Mouse (Mus musculus): Measurements from ENCODE around the gene Tbx10.

Gene Tbx10

DNA sequence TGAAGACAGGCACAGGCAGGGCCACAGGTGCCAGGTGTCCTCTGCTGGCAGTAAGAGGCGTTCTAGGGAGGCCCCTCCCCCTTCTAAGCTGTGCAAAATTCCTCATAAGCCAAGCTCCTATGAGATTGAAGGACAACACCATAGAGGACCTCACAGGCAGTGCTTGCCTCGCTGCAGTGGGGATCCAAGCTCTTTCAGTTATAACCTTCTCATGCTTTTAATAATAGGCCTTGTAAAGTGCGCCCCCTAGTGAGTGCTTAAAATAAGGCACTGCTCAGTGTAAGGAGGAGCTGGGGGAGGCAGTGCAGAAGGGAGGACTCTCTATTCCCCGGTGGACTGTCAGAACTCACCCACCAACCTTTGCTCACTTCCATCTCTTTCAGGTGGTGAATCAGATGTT lies 12.2 kb upstream of the Tbx10 start:
- DNase-seq, result peak; percentile 81

DNA sequence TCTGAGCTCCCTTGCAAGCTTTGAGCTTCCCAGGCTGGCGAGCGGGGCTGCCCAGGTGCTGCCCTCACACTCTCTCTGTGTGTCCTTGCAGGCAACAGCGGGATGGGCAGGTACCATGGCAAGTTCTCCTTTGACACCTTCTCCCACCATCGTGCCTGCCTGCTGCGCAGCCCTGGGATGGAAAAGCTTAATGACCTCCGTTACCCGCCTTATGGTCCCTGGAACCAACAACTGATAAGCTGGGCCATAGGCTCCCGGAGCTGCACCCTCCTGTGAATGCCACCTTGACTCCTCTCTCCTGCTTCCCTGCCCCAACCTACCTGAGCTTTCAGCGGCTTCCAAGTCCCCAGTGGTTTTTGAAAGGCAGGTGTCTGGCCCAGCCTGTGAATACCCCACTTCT lies 11.6 kb upstream of the Tbx10 start:
- no peak for DNase-seq

DNA sequence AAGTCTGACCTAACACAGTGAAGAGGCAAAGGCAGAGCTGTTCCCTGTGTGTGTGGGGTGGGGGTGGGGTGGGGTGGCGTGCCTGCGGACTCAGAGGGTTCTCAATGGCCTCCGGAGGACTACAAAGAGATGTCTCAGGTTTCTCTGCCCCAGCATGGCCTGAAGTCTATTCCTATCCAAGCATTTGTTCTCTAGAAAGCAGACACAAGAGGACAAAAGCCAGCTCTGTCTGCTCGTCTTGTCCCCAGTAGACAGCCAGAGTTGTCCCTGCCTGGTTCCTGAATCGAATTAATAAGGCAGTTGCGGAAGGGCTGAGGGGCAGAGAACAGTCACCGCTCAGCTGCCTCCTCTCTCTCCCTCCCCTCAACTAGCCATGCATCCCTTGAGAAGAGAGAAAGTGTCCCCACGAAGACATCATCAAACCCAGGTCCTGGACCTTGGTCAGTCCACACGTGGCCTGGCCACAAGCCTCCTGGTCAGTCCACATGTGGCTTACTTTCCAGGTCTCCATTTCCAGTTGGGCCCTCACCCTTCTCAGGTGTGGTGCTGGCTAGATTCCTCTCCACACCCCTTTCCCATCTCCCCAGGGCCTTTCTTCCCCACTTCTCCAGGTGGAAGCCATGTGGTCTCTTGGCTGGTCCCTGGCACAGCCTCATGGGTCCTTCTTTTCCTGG lies 8.9 kb upstream of the Tbx10 start:
- no peak for DNase-seq

DNA sequence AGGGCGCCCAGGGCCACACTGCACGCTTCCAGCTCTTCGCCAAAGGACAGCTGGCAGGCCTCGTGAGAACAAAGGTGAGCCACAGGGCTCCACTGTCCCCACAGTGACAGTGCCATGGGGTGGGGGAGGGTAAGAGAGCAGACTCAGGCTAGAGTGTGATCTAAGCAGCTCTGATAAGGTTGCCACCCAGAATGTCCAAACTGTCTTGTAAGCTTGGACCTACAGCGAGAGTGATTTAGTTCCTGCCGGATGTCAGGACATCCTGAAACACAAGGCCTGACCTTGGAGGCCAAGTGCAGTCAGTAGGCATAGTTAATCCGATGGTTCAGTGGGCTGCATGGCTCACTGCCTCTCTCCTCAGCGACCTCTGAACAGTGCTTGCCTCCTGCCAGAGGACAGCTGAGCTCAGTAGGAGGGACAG lies 7.3 kb upstream of the Tbx10 start:
- DNase-seq, result no peak

- peak; percentile 33 for DNase-seq
Measured at GRCm38 (mm10) chr19:3986334-3986733, 6.2 kb upstream of the Tbx10 start, which contains the start of gene Acy3. TSS of gene Acy3 (plus strand) at chr19:3986570.

- no peak for DNase-seq
Measured at GRCm38 (mm10) chr19:3988066-3988465, 4.5 kb upstream of the Tbx10 start.

DNA sequence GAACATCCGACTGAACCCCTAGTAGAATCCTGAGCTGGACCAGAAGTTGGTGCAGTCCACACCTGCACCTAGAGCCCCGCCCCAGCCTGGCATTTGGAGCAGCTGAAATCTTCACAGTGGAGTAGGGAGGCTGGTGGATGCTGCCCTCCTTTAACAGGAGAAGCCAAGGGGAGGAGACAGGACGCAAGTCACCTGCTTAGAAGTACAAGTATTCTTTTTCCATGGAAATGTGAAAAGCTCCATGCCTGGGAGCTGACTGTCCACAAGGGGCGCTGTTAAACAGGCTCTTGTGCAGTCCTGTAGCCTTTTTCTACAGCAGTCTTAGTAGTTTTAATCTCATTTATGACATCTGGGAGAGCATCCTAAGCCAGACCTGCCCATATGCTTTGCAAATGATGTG lies 3.8 kb upstream of the Tbx10 start:
- DNase-seq, result no peak

DNA sequence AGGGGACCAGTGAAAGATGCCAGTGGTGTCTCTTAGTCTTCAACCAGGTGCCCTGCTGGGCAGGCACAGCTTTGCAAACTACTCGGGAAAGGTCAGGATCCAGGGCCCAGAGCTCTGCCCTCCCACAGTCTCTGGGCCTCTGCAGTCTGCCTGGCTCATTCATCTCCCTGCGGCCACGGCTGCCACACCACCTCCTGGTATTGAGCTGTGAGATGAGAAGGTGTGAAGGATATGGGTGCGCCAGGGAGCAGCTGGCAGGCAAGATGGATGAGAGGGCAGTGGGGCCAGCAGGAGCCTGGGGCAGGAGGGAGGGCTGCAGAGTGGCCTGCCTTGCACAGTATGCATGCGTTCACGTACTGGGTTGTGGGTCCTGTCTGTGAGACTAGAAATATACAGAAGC lies 1.7 kb upstream of the Tbx10 start:
- DNase-seq, result no peak

DNA sequence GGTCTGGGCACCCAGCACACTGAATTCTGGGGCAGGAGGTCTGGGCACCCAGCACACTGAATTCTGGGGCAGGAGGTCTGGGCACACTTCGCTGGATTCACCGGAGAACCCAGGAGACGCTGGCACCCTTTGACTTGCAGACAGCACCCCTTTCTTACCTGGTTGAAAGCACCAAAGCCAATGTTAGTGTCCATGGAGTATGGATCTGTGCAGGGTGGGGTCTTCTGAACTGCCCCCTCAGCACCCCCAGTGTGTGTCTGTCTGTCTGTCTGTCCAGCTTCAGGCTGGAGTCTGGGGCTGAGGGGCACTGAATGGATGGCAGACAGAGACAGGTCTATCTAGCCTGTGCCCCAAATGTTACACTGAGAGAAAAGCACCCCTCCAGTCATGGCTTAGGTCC lies 990 bp upstream of the Tbx10 start:
- DNase-seq, result no peak

GRCm38 (mm10) chr19:3991966-3992365 lies 586 bp upstream of the Tbx10 start:
- no peak for DNase-seq

- DNase-seq, result no peak
Measured at GRCm38 (mm10) chr19:3994932-3995331, 2.4 kb downstream of the Tbx10 start.

- DNase-seq, result no peak
Measured at GRCm38 (mm10) chr19:3995505-3995904, 3.0 kb downstream of the Tbx10 start.

DNA sequence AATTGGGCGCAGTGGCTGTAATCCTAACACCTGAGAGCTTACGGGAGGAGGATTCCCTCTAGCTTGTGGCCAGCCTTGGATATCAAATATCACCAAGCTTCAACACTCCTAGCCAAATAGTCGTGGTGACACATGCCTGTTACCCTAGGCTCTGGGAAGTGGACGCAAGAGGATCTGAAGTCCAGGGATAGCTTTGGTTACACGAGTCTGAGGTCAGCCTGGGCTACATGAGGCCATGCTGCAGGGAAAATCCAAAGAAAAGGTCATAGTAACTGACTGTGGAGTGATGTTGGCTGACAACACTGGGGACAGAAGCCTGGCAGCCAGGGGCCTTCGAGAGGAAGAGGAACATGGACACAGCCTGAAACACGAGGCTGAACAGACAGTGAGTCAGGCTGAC lies 3.6 kb downstream of the Tbx10 start:
- no peak for DNase-seq

DNA sequence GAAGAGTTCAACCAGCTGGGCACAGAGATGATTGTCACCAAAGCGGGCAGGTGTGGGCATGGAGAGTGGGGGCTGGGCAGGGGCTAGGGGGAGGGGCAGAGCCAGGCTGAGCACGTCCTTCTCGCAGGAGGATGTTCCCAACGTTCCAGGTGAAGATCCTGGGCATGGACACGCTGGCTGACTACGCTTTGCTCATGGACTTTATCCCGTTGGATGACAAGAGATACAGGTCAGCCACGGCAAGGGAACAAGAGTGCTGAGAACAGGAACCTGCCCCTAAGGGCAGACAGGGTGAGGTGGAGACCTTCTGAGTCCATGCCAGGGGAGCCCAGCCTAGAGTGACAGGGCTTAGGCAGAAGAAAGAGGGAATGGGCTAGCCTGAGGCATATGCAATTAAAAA lies 4.2 kb downstream of the Tbx10 start:
- DNase-seq, result no peak

DNA sequence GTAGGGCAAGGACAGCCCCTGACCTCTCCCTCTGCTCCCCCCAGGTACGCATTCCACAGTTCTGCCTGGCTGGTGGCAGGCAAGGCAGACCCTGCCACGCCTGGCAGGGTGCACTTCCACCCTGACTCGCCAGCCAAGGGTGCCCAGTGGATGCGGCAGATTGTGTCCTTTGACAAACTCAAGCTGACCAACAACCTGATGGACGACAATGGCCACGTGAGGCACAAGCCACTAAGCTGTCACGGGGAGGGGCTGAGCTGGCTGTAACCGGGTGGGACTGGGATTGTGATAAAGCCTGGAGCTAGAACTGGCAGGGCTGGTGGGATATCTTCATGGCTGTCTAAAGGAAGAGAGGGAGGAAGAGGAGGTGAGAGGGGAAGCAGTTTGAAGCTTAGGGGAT lies 4.7 kb downstream of the Tbx10 start:
- no peak for DNase-seq

DNA sequence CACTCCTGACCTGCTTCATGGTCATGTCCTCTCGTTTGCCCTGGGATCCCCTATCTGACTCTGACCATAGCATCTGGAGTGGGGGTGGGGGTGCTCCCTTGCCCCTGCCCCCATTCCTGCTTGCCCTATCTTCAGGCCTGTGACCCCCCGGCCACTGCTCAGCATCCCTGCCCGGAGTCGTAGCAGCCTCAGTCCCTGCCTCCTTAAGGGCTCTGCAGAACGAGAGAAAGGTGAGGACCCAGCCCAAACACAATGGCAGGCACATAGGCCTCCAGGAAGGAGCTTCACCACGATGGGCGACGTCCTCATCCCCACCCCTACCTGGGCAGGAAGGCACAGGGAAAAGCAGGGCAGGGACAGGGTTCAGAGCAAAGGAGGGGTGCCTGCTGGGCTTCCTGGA lies 5.8 kb downstream of the Tbx10 start:
- DNase-seq, result peak; percentile 54

DNA sequence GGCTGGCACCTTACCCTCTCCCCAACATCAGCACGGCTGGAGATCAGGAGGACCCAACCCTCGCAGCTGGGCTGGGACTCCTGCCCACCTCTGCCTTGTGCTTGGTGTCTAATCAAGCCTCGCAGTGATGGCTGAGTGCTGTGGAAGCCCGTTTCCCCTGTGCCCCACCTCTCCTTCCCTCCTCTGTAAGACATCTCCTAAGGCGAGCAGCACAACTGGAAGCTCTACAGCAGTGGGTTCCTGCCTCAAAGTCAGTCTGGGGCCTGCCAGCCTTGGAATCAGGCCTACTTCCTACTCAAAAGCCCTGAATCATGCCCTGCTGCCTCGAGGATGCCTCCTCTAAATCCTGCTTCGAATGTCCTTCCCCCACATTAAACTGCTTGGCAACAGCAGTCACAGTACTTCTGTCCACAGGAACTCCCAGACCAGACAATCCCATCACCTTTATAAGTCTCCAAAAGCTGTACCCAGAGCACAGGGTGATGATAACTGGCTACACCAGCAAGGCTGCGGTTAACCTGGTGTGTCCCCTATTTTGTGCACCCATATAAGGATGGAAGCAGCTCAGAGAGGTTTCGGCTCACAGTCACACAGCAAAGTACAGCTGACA lies 6.7 kb downstream of the Tbx10 start:
- peak; percentile 59 for DNase-seq

DNA sequence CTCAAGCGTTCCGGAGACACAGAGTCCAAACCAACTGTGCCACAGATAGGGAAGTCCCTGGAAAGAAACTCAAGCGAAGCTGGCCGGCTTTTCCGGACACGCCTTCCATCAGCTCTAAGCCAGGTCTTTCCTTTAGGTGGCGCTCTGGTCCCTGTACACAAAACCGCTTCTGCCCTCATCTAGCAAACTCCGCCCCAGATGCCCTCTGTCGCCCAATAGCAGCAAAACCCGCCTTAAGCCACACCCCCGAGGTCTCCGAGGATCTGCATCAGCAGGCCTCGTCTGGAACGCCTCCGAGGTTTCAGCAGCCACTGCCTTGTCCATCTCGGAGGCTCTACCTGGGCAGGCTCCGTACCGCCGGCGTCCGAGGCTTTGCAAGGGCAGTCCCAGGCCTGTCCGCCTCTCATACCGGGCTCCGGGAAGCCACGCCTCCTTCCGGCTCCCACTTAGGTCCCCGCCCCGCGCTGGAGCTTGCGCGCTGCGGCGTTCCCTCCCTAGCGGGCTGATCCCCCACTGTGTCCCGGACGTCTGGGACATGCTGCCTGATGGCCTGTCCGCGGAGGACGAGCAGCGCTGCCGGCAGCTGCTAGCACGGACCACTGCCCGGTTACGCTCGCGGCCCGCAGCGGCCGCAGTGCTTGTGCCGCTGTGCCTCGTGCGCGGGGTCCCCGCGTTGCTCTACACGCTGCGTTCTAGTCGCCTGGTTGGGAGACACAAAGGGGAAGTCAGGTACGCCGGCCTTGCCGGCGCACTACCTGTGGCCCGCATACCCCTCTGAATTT lies 7.8 kb downstream of the Tbx10 start, which contains the start of the genes Nudt8 and Gm49405:
TSS of gene Nudt8 (plus strand) at position 462 of the 782 bp plus-strand sequence.
TSS of gene Gm49405 (plus strand) at position 508 of the 782 bp plus-strand sequence.
- peak; percentile 99 for DNase-seq

DNA sequence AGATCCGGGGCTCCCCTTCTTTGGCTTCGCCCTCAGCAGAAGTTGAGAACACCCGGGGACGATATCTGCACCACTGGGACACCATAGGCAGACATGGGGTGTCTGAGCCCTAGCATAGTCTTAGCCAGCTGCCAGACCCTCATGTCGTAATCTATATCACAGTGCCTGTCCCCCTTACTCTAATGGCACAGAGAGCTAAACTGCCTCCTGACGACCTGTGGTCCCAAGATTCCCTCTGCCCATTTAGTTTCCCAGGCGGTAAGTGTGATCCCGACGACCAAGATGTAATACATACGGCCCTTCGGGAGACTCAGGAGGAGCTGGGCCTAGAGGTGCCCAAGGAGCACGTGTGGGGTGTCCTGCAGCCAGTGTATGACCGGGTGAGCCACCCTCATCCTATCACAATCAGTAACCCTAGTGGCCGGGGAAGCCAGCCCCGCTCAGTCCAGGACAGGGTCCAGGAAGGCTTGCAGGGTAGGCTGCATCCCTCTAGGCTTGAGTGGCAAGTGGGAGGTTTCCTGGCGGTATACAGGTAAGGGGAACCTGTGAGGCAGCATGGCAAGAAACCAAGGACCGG lies 8.5 kb downstream of the Tbx10 start:
- DNase-seq, result peak; percentile 47

DNA sequence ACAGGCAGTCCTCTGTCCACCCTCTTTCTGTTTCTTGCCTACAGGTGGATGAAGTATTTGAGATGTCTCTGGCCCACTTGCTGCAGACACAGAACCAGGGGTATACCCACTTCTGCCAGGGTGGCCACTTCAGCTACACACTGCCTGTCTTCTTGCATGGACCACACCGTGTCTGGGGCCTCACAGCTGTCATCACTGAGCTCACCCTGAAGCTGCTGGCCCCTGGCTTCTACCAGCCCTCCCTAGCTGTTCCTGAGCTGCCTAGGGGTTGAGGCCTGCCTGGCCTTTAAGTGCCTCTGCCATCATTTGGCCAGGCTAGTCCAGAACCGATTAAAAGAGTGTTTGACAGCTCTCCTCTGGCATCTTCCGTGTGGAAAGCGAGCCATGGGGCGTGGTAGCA lies 9.2 kb downstream of the Tbx10 start:
- DNase-seq, result peak; percentile 40

DNA sequence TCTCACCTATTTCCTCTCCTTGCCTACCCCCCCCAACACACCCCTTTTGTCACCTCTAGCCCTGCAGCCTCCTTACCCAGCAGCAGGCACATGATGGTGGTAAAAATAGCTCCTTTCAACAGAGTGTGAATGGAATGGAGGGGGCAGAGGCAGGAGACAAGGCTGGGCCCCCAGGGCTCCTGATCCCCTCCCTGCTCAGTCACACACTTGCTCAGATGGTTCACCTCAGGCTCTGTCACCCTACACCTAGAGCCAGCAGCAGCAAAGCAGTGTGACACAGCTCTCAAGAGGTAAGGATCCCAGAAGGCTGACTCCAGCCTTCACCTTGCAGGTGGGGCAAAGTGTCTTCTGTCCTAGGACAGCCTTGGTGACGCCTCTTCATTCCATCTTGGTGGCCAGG lies 10.6 kb downstream of the Tbx10 start, which contains the start of gene Doc2g:
TSS of gene Doc2g (plus strand) at position 202 of the 400 bp plus-strand sequence.
- no peak for DNase-seq

DNA sequence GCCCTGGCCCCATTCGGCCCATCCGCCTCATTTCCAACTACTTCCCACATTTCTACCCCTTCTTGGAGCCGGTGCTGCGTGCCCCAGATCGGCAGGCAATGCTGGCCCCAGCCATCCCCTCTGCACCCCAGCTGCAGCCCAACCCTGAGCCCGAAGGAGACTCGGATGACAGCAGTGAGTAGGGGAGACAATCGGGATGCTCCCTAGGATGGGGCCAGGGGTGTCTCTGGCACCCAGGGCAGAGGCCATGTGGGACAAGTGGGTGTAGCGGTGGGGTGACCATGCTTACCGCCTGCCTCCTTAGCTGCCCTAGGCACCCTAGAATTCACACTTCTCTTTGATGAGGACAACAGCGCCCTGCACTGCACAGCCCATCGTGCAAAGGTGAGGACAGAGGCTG lies 11.1 kb downstream of the Tbx10 start:
- DNase-seq, result peak; percentile 32

DNA sequence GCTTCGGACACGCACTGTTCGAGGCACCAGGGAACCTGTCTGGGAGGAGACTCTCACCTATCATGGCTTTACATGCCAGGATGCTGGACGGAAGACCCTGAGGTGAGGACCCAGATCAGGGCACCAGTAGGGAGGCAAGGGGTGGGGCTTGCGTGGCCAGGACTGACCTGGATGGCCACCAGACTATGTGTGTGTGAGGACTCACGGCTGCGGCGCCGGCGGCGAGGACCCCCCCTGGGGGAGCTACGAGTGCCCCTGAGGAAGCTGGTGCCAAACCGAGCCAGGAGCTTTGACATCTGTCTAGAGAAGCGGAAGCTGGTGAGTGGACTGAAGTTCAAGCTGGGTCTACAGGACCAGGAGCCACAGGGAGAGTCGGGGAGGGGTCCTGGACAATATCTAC lies 11.8 kb downstream of the Tbx10 start:
- peak; percentile 49 for DNase-seq

All from cerebellum, adult 9-11 months (tissue).